Mouse (Mus musculus) CD8-positive naive resting alpha-beta T cell, adult 2 months (primary cell): Measurements from ENCODE around the gene Clmn.

ENCODE experiments used
- DNase-seq, 2 experiments: peaks; one replicate each; pipeline ENCODE4 v3.0.0; 2022; ENCODE audit warnings: low read depth in 2 of 2, low spot score in 2 of 2

The Clmn gene

GRCm38 (mm10) chr12:104880367-104880766 is 15.5 kb upstream of the Clmn start:
- no peak for DNase-seq

DNA sequence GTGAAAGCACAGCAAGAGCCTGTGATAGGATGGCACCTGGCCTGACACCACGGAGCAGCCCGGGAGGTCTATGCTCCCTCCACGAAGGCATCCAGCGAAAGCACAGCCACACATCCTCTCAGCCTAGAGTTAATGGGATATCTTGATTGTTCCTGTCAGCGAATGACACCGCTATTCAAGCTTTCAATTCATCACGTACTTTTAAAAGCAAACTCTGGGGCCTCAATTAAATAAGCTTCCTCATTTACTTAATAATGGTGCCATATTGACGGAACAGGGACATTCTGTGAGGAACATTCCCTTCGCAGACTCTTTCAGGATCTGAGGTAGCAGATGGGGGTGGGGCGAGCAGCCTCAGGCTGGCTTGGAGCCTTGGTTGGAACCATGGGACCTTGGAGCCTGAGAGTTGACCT is 14.7 kb upstream of the Clmn start:
- DNase-seq, result no peak

- no peak for DNase-seq
These were observed 11.2 kb upstream of the Clmn start for GRCm38 (mm10) chr12:104876053-104876452.

DNA sequence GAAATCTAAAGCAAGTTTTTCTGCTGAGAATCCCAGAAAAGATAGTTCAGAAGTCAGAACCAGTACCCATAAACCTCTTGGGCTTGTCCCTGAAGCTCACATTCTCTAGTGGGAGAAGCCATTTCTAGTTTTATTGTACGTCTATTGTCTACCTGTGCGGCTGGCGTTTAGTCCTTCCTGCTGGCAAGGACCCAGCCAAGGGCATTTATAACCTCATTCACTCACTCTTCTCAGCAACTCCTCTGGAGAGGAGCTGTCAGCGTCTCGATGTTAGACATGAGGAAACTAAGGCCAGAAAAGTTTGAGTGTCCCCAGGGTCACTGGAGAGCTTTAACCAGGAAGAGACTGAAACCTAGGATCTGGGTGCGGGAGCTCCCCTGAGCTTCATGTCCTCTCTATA is 7.1 kb upstream of the Clmn start:
- DNase-seq, result no peak

- no peak for DNase-seq
These were observed 4.9 kb upstream of the Clmn start for GRCm38 (mm10) chr12:104869737-104870136.

- DNase-seq, result no peak
These were observed 3.6 kb upstream of the Clmn start for GRCm38 (mm10) chr12:104868430-104868829.

DNA sequence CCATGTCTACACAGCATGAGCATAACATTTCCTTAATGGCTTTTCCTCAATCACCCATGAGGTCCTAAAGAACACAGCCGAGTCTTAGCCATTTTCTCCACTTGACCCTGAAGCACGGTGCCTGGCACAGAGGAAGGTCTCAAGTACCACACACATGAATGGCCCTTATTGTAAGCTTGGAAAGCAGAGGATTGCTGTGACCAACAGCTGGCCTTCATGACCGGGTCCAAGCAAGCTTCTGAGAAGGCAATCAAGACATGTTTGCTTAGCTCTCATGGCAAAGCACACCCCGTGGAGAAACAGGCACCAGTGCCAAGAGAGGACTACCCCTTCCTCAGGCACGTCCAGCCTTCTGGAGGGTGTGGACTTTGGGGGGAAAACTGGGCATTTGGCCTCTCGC is 3.0 kb upstream of the Clmn start:
- DNase-seq, result no peak

DNA sequence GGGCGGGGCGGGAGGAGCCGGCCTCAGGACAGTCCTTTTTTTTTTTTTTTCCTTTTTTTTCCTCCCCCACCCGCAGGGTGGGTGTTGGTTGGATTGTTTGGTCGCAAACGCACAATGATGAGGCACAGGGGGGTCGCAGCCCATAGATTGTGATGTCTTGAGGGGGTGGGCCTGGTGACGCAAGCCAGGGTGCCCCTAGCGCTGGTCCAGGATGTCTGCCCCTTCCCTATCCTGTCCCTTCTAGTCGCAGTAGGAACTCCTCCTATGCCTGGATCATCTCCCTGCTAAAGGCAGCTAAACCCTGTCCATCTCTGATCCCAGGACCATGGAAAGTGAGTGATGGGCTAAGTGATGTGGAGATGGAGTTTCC is 275 bp upstream of the Clmn start:
- no peak for DNase-seq

DNA sequence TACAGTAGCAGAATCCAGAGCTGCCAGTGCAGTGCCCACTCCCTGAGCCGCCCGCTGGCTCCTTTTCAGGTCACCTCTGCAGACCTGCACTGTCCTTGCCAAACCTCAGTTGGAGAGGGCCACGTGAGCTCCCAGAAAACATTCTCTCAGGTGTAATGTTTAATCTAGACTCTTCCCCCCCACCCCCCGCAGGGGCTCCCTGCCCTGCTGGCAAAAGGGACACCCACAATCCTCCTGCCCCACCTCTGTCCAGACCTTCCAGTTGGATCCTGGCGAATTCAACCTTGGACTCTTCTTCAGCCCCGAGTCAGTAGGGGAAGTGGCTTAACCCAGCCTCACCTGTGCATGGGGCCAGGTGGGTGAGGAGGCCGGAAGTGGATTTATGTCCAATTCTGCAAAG is 1.2 kb downstream of the Clmn start:
- DNase-seq, result no peak

- DNase-seq, result no peak
These were observed 5.7 kb downstream of the Clmn start for GRCm38 (mm10) chr12:104859140-104859539.

DNA sequence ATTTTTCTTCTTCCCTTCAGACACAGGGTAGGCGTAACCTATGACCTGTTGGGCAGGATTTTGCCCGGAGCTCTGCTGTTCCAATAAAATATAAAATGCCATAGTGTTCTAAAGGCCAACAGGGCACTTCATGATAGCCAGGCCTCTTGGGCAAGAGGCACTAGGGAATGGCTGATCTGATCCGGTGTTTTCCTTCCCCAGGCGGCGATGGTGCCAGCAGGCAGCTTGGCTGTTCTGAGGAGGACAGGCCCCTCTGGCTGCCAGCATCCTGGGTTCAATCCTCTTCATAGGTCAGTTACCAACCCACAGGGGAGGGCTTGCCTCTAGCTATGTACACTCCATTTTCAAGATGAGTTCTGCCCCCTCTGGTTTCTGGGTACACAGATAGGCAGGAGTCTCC is 6.1 kb downstream of the Clmn start:
- no peak for DNase-seq

- DNase-seq, result no peak
These were observed 7.3 kb downstream of the Clmn start for GRCm38 (mm10) chr12:104857614-104858013.

GRCm38 (mm10) chr12:104856540-104856939 is 8.3 kb downstream of the Clmn start:
- no peak for DNase-seq

- DNase-seq, result no peak
These were observed 9.3 kb downstream of the Clmn start for GRCm38 (mm10) chr12:104855548-104855947.

DNA sequence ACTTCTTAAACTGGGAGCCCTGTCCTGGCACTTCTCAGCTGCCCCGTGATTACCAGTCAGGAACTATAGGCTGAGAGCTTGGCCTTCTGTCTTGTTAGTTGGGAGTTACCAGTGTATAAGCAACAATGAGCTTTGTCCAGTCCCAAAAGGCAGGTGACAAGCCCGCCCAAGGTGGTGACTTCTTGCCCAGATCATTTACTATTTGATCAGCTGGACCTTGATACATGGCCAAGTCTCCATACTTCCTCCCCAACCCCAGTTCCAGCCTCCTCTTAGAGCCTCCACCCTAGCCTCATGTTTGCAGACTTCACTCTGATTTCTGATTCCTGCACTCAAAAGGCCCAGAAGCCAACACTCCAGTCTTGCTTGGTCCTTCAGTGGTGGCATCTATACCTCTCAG is 10.1 kb downstream of the Clmn start:
- DNase-seq, result no peak

GRCm38 (mm10) chr12:104853374-104853773 is 11.5 kb downstream of the Clmn start:
- DNase-seq, result no peak

DNA sequence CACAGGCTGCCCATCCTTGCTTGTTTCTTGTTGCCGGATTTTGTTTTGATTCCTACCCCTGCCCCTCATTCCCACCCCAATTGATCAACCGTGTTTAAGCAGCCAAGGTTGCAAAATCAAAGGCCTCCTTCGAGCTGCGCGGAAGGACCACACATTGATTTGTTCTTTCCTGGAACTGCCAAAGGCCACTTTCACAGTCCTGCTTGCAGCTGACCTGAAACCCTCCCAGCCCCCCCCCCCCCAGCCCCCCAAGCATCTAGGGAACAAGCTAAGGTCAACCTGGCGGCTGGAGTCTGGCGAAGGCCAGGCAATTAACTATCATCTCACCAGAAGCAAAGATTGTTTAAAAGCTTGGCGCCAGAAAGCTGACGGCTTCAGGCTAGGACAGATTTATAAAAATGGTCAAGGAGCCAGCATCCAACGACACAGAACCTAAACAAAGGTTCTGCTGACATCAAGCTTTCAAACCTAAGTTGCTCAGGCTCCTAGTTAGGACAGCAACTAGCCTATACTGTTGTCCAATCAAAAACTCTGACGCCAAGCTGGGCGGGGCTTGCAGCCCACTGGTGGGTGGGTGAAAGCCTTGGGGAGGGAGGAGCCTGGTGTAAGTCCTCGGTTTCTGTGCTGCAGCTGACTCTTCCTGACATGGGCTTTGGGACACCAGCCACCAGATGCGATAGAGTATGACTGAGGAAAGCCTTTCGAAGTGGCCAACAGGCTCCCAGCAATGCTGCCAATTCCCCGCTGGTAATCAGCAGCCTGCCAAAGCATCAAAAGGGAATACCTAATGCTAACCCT is 13.0 kb downstream of the Clmn start:
- DNase-seq, result no peak

GRCm38 (mm10) chr12:104850119-104850518 is 14.8 kb downstream of the Clmn start:
- no peak for DNase-seq

DNA sequence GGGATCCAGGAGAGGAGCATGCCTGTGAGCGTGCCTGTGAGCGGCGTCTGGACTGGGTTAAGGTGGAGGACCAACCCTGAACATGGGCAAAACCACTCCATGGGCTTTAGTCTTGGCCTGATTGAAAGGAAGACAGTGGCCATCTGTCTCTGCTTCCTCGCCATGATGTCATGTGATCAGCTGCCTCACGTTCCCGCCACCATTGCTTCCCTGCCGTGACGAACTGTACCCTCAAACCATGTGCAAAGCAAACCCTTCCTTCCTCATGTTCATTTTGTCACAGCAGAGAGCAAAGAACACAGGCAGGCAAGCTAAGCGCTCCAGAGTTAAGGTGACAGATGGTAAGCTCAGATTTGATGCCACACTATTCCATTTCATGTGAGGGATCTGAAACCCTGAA is 16.2 kb downstream of the Clmn start:
- no peak for DNase-seq

GRCm38 (mm10) chr12:104847227-104847626 is 17.6 kb downstream of the Clmn start:
- no peak for DNase-seq

GRCm38 (mm10) chr12:104845707-104846106 is 19.2 kb downstream of the Clmn start:
- no peak for DNase-seq

- no peak for DNase-seq
These were observed 19.9 kb downstream of the Clmn start for GRCm38 (mm10) chr12:104844989-104845388.

- no peak for DNase-seq
These were observed 20.6 kb downstream of the Clmn start for GRCm38 (mm10) chr12:104844279-104844678.
